Mouse (Mus musculus): ENCODE results near the gene 1700034J05Rik. TPM values are rescaled to one million over a fixed set of nuclear protein-coding genes. Genes with fewer than 3 reads are reported as not detected.

Gene 1700034J05Rik
- polyA plus RNA-seq, 1 experiment = not detected

GRCm38 (mm10) chr6:146971366-146971765 lies 17.1 kb upstream of the 1700034J05Rik start:
- TF ChIP-seq CTCF (IDR thresholded peaks at IDR 0.05; ENCODE audit: insufficient read depth, low read depth, low read length) (no peak), POLR2A (IDR thresholded peaks at IDR 0.05; ENCODE audit: insufficient read depth, low read depth, low read length) (no peak)
- 66% methylated on average over 3 of the region's 3 CpGs for WGBS
- no peak overlapping the region for H3K27ac ChIP-seq (ENCODE audit: insufficient read depth, low read depth, low read length)
- peaks cover 5% of the 10 kb centered on the region for H3K4me1 ChIP-seq (ENCODE audit: control insufficient read depth, insufficient read depth, low read length)
- H3K4me3 ChIP-seq (ENCODE audit: insufficient read depth, low read depth, low read length) = no peak overlapping the region

GRCm38 (mm10) chr6:146970811-146971210 lies 16.6 kb upstream of the 1700034J05Rik start:
- Histone ChIP-seq H3K27ac (ENCODE audit: insufficient read depth, low read depth, low read length) (no peak overlapping the region), H3K4me1 (ENCODE audit: control insufficient read depth, insufficient read depth, low read length) (peaks cover 9% of the 10 kb centered on the region), H3K4me3 (ENCODE audit: insufficient read depth, low read depth, low read length) (no peak overlapping the region)
- 84% methylated on average over 3 of the region's 3 CpGs for WGBS
- no peak for TF ChIP-seq POLR2A (IDR thresholded peaks at IDR 0.05; ENCODE audit: insufficient read depth, low read depth, low read length)
- TF ChIP-seq CTCF (IDR thresholded peaks at IDR 0.05; ENCODE audit: insufficient read depth, low read depth, low read length) = no peak

GRCm38 (mm10) chr6:146967836-146968235 lies 13.6 kb upstream of the 1700034J05Rik start:
- Histone ChIP-seq H3K4me1 (ENCODE audit: control insufficient read depth, insufficient read depth, low read length) (peaks cover 12% of the 10 kb centered on the region), H3K27ac (ENCODE audit: insufficient read depth, low read depth, low read length) (no peak overlapping the region), H3K4me3 (ENCODE audit: insufficient read depth, low read depth, low read length) (no peak overlapping the region)
- WGBS = 82% methylated on average over 6 of the region's 6 CpGs
- TF ChIP-seq POLR2A (IDR thresholded peaks at IDR 0.05; ENCODE audit: insufficient read depth, low read depth, low read length) (no peak), CTCF (IDR thresholded peaks at IDR 0.05; ENCODE audit: insufficient read depth, low read depth, low read length) (no peak)

- WGBS = 82% methylated on average over 12 of the region's 12 CpGs
- peaks cover 12% of the 10 kb centered on the region for H3K4me1 ChIP-seq (ENCODE audit: control insufficient read depth, insufficient read depth, low read length)
- no peak overlapping the region for H3K4me3 ChIP-seq (ENCODE audit: insufficient read depth, low read depth, low read length)
- no peak overlapping the region for H3K27ac ChIP-seq (ENCODE audit: insufficient read depth, low read depth, low read length)
- TF ChIP-seq POLR2A (IDR thresholded peaks at IDR 0.05; ENCODE audit: insufficient read depth, low read depth, low read length) = no peak
- no peak for TF ChIP-seq CTCF (IDR thresholded peaks at IDR 0.05; ENCODE audit: insufficient read depth, low read depth, low read length)
Observed at GRCm38 (mm10) chr6:146966446-146967019, 12.3 kb upstream of the 1700034J05Rik start.

- WGBS = 78% methylated on average over 13 of the region's 13 CpGs
- Histone ChIP-seq H3K27ac (ENCODE audit: insufficient read depth, low read depth, low read length) (no peak overlapping the region), H3K4me3 (ENCODE audit: insufficient read depth, low read depth, low read length) (no peak overlapping the region), H3K4me1 (ENCODE audit: control insufficient read depth, insufficient read depth, low read length) (peaks cover 9% of the 10 kb centered on the region)
- TF ChIP-seq CTCF (IDR thresholded peaks at IDR 0.05; ENCODE audit: insufficient read depth, low read depth, low read length) = no peak
- TF ChIP-seq POLR2A (IDR thresholded peaks at IDR 0.05; ENCODE audit: insufficient read depth, low read depth, low read length) = no peak
Observed at GRCm38 (mm10) chr6:146965139-146965772, 11.0 kb upstream of the 1700034J05Rik start.

GRCm38 (mm10) chr6:146963396-146964150 lies 9.4 kb upstream of the 1700034J05Rik start:
- Histone ChIP-seq H3K4me3 (ENCODE audit: insufficient read depth, low read depth, low read length) (no peak overlapping the region), H3K27ac (ENCODE audit: insufficient read depth, low read depth, low read length) (no peak overlapping the region), H3K4me1 (ENCODE audit: control insufficient read depth, insufficient read depth, low read length) (peaks cover 13% of the 10 kb centered on the region)
- WGBS = 91% methylated on average over 6 of the region's 6 CpGs
- TF ChIP-seq CTCF (IDR thresholded peaks at IDR 0.05; ENCODE audit: insufficient read depth, low read depth, low read length) (no peak), POLR2A (IDR thresholded peaks at IDR 0.05; ENCODE audit: insufficient read depth, low read depth, low read length) (no peak)

GRCm38 (mm10) chr6:146961832-146962481 lies 7.7 kb upstream of the 1700034J05Rik start:
- TF ChIP-seq POLR2A (IDR thresholded peaks at IDR 0.05; ENCODE audit: insufficient read depth, low read depth, low read length) (no peak), CTCF (IDR thresholded peaks at IDR 0.05; ENCODE audit: insufficient read depth, low read depth, low read length) (no peak)
- WGBS = 78% methylated on average over 6 of the region's 6 CpGs
- Histone ChIP-seq H3K4me3 (ENCODE audit: insufficient read depth, low read depth, low read length) (no peak overlapping the region), H3K4me1 (ENCODE audit: control insufficient read depth, insufficient read depth, low read length) (peaks cover 13% of the 10 kb centered on the region), H3K27ac (ENCODE audit: insufficient read depth, low read depth, low read length) (no peak overlapping the region)

- TF ChIP-seq POLR2A (IDR thresholded peaks at IDR 0.05; ENCODE audit: insufficient read depth, low read depth, low read length) (no peak), CTCF (IDR thresholded peaks at IDR 0.05; ENCODE audit: insufficient read depth, low read depth, low read length) (no peak)
- WGBS = 63% methylated on average over 5 of the region's 5 CpGs
- Histone ChIP-seq H3K4me3 (ENCODE audit: insufficient read depth, low read depth, low read length) (no peak overlapping the region), H3K4me1 (ENCODE audit: control insufficient read depth, insufficient read depth, low read length) (peaks cover 7% of the 10 kb centered on the region), H3K27ac (ENCODE audit: insufficient read depth, low read depth, low read length) (no peak overlapping the region)
Observed at GRCm38 (mm10) chr6:146960956-146961355, 6.7 kb upstream of the 1700034J05Rik start.

Data from olfactory bulb, adult 2 months (tissue).